Mouse (Mus musculus) kidney, embryonic 14.5 days (tissue): ENCODE data around the gene Sft2d2. TPM values are rescaled to one million over a fixed set of nuclear protein-coding genes. Genes with fewer than 3 reads are reported as not detected.

Experiments used
- ATAC-seq: fragments of 200-750 bp; cut with Nextera tagmentation; 2 replicates; pipeline ENCODE4 v1.8.0; 2017; ENCODE audit warnings: moderate number of reproducible peaks, mild to moderate bottlenecking, moderate TSS enrichment, moderate library complexity; ENCODE audit not compliant: low FRiP score, low TSS enrichment
- H3K27ac ChIP-seq: fragments of 300-500 bp; sonication (generic); 2 replicates; pipeline ENCODE4 v1.5.1; 2014; ENCODE audit warnings: low read depth, mild to moderate bottlenecking, low read length, moderate library complexity, mixed read lengths
- H3K27me3 ChIP-seq: fragments of 300-500 bp; sonication (generic); 2 replicates; pipeline ENCODE4 v1.6.1; 2014; ENCODE audit warnings: mild to moderate bottlenecking, low read length; ENCODE audit not compliant: control insufficient read depth, insufficient read depth
- H3K36me3 ChIP-seq: fragments of 300-500 bp; sonication (generic); 2 replicates; pipeline ENCODE4 v1.6.1; 2014; ENCODE audit warnings: low read length, mixed read lengths; ENCODE audit not compliant: control insufficient read depth, insufficient read depth
- H3K4me1 ChIP-seq: fragments of 300-500 bp; sonication (generic); 2 replicates; pipeline ENCODE4 v1.6.1; 2014; ENCODE audit warnings: low read length, mixed read lengths; ENCODE audit not compliant: control insufficient read depth, insufficient read depth
- H3K4me2 ChIP-seq: fragments of 300-500 bp; sonication (generic); replicated peaks from 2 replicates; pipeline ENCODE4 v1.6.1; 2014; ENCODE audit warnings: low read depth, mild to moderate bottlenecking, low read length
- H3K4me3 ChIP-seq: fragments of 300-500 bp; sonication (generic); 2 replicates; pipeline ENCODE4 v1.5.1; 2014; ENCODE audit warnings: mild to moderate bottlenecking, low read length
- H3K9ac ChIP-seq: fragments of 300-500 bp; sonication (generic); 2 replicates; pipeline ENCODE4 v1.6.1; 2014; ENCODE audit warnings: low read depth, mild to moderate bottlenecking, low read length, moderate library complexity
- H3K9me3 ChIP-seq: fragments of 300-500 bp; sonication (generic); 2 replicates; pipeline ENCODE4 v1.6.1; 2016; ENCODE audit warnings: low read length; ENCODE audit not compliant: control insufficient read depth
- WGBS: fragments of 180-500 bp; shearing (Covaris S2); extraction: QIAGEN DNeasy Blood & Tissue Kit; methylation state at CpG from one replicate; pipeline ENCODE4 v1.1.7; 2014; 5-methylcytosine and 5-hydroxymethylcytosine counted together
- polyA plus RNA-seq: library from polyadenylated mRNA; unstranded; fragments of >200 nt; fragmentation: Nextera tagmentation; extraction: Ambion mirVana; gene quantifications from 2 replicates; pipeline ENCODE4 v1.2.1, GENCODE M21; 2014

Gene Sft2d2
- polyA plus RNA-seq, 1 experiment from 2014 or later: 28.7 TPM

- H3K9ac ChIP-seq: no peak overlapping the region
- no peak for ATAC-seq
- no peaks in the 10 kb centered on the region for H3K27me3 ChIP-seq
- no peaks in the 10 kb centered on the region for H3K4me1 ChIP-seq
- H3K4me2 ChIP-seq: no peak overlapping the region
- no peak overlapping the region for H3K27ac ChIP-seq
- no peaks in the 10 kb centered on the region for H3K9me3 ChIP-seq
- no peaks in the 10 kb centered on the region for H3K36me3 ChIP-seq
- H3K4me3 ChIP-seq: no peak overlapping the region
- 74% methylated on average over 14 of the region's 14 CpGs for WGBS
Measured at GRCm38 (mm10) chr1:165132187-165132877, 61.9 kb downstream of the Sft2d2 start.

- Histone ChIP-seq H3K4me1 (no peaks in the 10 kb centered on the region), H3K9ac (no peak overlapping the region), H3K4me3 (no peak overlapping the region), H3K36me3 (no peaks in the 10 kb centered on the region), H3K4me2 (no peak overlapping the region), H3K9me3 (no peaks in the 10 kb centered on the region), H3K27ac (no peak overlapping the region), H3K27me3 (no peaks in the 10 kb centered on the region)
- no peak for ATAC-seq
- 75% methylated on average over 5 of the region's 5 CpGs for WGBS
Measured at GRCm38 (mm10) chr1:165129573-165129972, 64.7 kb downstream of the Sft2d2 start.

Other genes with a start within 250 kb of the Sft2d2 start
- not detected in 2 replicates for gene Tbx19, start 33.7 kb downstream of the Sft2d2 start, polyA plus RNA-seq
- 94.5 and 103 TPM in 2 replicates for gene Tiprl, start 42.6 kb upstream of the Sft2d2 start, polyA plus RNA-seq
- 2.0 and 2.4 TPM in 2 replicates for gene Gpr161, start 101.4 kb upstream of the Sft2d2 start, polyA plus RNA-seq